Mouse (Mus musculus) testis, adult 2 months (tissue): Measurements from ENCODE around the gene Kcnf1. TPM values are rescaled to one million over a fixed set of nuclear protein-coding genes. Genes with fewer than 3 reads are reported as not detected.

Experiments used
- H3K27ac ChIP-seq: fragments of 200-500 bp; 2 replicates; pipeline ENCODE4 v1.5.1; 2012; ENCODE audit warnings: low read depth, low read length; ENCODE audit not compliant: control insufficient read depth, insufficient read depth
- H3K27me3 ChIP-seq: fragments of 200-500 bp; 2 replicates; pipeline ENCODE4 v1.6.1; 2012; ENCODE audit warnings: mild to moderate bottlenecking, low read length, moderate library complexity; ENCODE audit not compliant: control insufficient read depth, insufficient read depth
- H3K36me3 ChIP-seq: fragments of 200-500 bp; 2 replicates; pipeline ENCODE4 v1.6.1; 2012; ENCODE audit warnings: mild to moderate bottlenecking, low read length; ENCODE audit not compliant: control insufficient read depth, insufficient read depth
- H3K4me1 ChIP-seq: fragments of 200-500 bp; 2 replicates; pipeline ENCODE4 v1.6.1; 2012; ENCODE audit warnings: low read length; ENCODE audit not compliant: control insufficient read depth, insufficient read depth
- H3K4me3 ChIP-seq: fragments of 200-500 bp; 2 replicates; pipeline ENCODE4 v1.5.1; 2012; ENCODE audit warnings: low read depth, mild to moderate bottlenecking, low read length, moderate library complexity, mixed read lengths; ENCODE audit not compliant: control insufficient read depth
- CTCF ChIP-seq: fragments of 200-500 bp; IDR thresholded peaks from 2 replicates; pipeline ENCODE4 v1.5.1; 2012; ENCODE audit warnings: low read depth, mild to moderate bottlenecking, inconsistent platforms, low read length, moderate library complexity; ENCODE audit not compliant: control insufficient read depth, insufficient read depth, insufficient replicate concordance
- POLR2A ChIP-seq: fragments of 200-500 bp; IDR thresholded peaks from 2 replicates; pipeline ENCODE4 v1.6.1; 2012; ENCODE audit warnings: low read depth, mild to moderate bottlenecking, inconsistent platforms, low read length, moderate library complexity; ENCODE audit not compliant: control insufficient read depth
- polyA plus RNA-seq: library from polyadenylated mRNA; depleted of rRNA; stranded (reverse); fragments of >200 nt; gene quantifications from 2 replicates; pipeline ENCODE4 v1.2.3, GENCODE M21; 2012

The Kcnf1 gene
- polyA plus RNA-seq, 1 experiment = 0.59 TPM

DNA sequence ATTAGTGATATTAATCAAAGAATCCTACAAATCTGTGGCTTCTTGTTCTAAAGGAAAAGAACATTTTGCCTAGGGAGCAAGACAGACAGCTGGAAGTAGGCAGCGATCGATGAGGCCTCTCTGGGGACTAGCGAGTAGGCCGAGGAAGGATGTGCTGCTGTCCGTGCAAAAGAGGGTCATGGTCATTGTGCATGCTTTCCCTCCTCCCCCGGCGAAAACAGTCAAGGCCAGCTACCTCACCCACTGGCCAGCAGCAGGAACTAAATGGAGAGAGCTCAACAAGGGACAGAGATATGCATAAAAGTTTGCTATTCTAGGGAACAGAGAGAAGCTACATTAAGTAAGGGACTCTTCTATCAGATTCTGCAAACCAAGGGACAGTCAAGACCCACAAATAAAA lies 39.1 kb upstream of the Kcnf1 start:
- Histone ChIP-seq H3K27ac (no peak overlapping the region), H3K4me1 (no peaks in the 10 kb centered on the region), H3K36me3 (no peaks in the 10 kb centered on the region), H3K4me3 (no peak overlapping the region), H3K27me3 (no peaks in the 10 kb centered on the region)
- TF ChIP-seq POLR2A (no peak), CTCF (no peak)

DNA sequence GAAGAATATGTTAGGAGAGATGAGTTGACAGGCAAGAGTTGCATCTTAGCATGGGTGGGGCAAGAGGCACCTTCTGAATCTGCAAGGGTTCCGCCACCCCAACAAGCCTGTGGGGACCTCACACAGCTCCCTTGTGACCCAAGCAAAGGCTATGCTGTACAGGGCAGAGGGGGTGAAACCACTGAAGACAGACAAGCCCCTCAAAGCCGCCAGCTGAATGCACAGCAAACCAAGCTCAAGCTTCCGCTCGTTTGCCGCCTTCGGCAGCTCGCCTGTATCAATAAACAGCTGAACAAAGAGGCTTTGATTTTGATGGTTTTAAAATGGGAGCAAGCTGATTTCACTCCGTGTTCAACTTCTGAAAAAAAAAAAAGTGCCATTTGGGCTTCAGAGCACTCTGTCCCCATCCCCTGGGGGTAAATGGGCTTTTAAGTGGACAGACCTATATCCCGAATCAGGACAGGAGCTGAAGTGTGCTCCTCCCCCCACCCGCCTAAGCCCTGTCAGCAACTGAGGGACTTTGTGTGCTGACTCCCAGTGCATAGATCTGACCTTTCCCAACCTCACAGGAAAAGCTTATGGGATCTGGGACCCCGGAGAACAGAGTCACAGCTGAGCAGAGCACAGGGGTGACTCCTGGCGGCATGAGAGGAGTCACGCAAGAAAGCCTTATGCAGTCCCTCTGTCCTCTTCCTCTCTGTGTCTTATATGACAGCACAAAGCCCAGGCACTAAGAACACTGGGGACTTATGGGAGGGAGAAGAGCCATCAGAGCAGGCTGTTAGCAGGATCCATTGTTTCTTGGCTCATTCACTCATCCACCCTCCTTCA lies 26.0 kb upstream of the Kcnf1 start:
- TF ChIP-seq CTCF (no peak), POLR2A (no peak)
- no peaks in the 10 kb centered on the region for H3K36me3 ChIP-seq
- no peak overlapping the region for H3K4me3 ChIP-seq
- no peak overlapping the region for H3K27ac ChIP-seq
- H3K4me1 ChIP-seq = no peaks in the 10 kb centered on the region
- no peaks in the 10 kb centered on the region for H3K27me3 ChIP-seq

DNA sequence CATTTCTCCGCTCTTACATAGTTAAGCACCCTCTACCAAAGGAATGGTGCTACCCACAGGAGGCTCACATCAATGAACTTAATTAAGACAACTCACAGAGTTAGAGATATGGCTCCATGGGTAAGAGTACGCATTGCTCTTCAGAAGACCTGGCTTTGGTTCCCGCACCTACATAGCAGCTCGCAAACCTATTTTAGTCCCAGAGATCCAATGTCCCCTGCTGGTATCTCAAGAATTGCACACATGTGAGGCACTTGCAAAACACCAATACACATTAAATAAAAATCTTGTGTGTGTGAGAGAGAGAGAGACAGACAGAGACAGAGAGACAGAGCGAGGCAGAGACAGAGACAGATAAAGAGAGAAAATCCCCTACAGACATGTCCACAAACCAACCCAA lies 21.9 kb upstream of the Kcnf1 start:
- no peaks in the 10 kb centered on the region for H3K27me3 ChIP-seq
- no peak overlapping the region for H3K4me3 ChIP-seq
- H3K36me3 ChIP-seq = no peaks in the 10 kb centered on the region
- H3K27ac ChIP-seq = no peak overlapping the region
- no peaks in the 10 kb centered on the region for H3K4me1 ChIP-seq
- TF ChIP-seq POLR2A = no peak
- no peak for TF ChIP-seq CTCF

DNA sequence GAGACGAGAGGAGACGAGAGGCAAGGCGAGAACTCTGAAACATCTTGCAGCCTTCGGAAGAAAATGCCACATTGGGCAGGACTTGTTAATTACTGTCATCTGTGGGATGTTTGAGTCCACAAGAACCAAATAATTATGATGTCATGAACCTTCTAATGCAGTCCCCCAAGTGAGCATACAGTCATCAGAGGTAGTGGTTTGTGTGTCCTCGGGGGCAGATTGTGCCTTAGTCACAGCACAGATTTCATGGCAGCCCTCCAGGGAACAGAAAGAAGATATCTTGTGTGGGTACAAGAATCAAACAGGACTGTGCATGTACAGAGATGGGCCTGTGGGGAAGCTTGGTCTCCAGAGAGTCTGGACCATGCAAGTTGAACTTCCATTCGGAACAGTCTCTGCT lies 17.5 kb upstream of the Kcnf1 start:
- Histone ChIP-seq H3K27me3 (no peaks in the 10 kb centered on the region), H3K4me3 (no peak overlapping the region), H3K27ac (no peak overlapping the region), H3K36me3 (no peaks in the 10 kb centered on the region), H3K4me1 (no peaks in the 10 kb centered on the region)
- TF ChIP-seq CTCF (no peak), POLR2A (no peak)

DNA sequence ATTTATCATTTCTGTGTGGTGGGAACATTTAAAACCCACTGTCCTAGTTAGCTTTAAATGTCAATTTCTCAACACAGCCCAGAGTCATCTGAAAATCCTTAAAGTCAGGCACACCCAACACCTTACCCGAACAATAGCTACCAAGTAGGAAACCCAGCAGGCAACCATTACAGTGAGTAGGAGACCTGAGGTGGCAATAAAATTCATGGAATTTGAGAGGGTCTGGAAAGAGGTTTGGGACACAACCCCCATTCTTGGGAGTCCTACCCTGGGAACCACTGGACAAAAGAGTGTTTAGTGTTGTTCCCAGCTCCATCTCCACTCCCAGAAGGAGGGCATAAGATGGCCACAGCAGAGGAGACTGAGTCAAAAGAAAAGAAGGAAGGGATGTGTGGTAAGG lies 16.6 kb upstream of the Kcnf1 start:
- Histone ChIP-seq H3K36me3 (no peaks in the 10 kb centered on the region), H3K4me3 (no peak overlapping the region), H3K27me3 (no peaks in the 10 kb centered on the region), H3K27ac (no peak overlapping the region), H3K4me1 (no peaks in the 10 kb centered on the region)
- no peak for TF ChIP-seq POLR2A
- TF ChIP-seq CTCF = no peak

DNA sequence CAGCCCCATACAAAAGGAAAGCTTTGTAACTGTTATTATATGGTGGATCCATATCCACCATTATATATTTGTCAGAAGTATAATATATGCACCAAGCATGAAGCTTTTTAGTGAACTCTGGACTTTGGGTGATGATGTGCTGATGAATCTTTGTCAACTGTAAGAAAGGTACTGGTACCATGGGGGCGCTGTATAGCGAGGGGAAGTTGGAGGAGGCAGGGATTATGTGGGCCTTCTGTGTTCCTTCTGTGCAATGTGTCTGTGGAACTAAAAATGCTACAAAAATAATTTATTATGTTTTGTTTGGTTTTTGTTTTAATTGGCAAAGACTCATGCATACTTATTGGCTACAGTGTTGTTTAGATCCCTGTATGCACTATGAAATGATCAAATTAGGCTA lies 16.2 kb upstream of the Kcnf1 start:
- H3K36me3 ChIP-seq = no peaks in the 10 kb centered on the region
- TF ChIP-seq POLR2A (no peak), CTCF (no peak)
- no peak overlapping the region for H3K27ac ChIP-seq
- H3K4me3 ChIP-seq = no peak overlapping the region
- no peaks in the 10 kb centered on the region for H3K4me1 ChIP-seq
- H3K27me3 ChIP-seq = no peaks in the 10 kb centered on the region

DNA sequence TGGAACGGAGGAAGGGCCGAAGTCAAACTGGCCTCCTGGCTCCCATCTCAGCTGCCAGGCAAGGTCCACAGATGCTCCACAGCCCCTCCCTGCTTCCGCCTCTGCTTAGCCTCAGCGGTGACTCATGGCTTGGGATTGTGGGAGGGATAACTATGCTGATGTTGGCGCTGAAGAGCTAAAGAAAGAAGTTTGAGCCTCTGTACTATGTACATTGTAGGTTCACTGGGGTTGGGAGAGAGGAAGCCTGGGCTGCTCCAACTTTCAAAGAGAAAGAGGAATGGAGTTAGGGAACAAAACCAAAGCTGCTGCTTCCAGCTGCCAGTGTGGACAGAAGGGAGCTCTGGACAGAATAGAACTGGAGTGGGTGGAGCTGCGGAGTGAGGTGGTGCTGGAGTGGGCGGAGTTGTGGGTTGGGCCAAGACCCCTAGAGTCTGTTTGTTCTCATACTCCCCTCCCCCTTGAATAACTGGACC lies 7.7 kb upstream of the Kcnf1 start:
- TF ChIP-seq POLR2A (no peak), CTCF (no peak)
- H3K27me3 ChIP-seq = no peaks in the 10 kb centered on the region
- H3K27ac ChIP-seq = no peak overlapping the region
- H3K36me3 ChIP-seq = no peaks in the 10 kb centered on the region
- peaks cover 4% of the 10 kb centered on the region for H3K4me1 ChIP-seq
- H3K4me3 ChIP-seq = peak overlapping the region; percentile 30
